Mouse (Mus musculus): ENCODE data around the gene Abhd5. TPM values are rescaled to one million over a fixed set of nuclear protein-coding genes. Genes with fewer than 3 reads are reported as not detected.

The Abhd5 gene
- total and polyA plus RNA-seq, 3 experiments: 6.0 to 12.2 (median 8.8) TPM

DNA sequence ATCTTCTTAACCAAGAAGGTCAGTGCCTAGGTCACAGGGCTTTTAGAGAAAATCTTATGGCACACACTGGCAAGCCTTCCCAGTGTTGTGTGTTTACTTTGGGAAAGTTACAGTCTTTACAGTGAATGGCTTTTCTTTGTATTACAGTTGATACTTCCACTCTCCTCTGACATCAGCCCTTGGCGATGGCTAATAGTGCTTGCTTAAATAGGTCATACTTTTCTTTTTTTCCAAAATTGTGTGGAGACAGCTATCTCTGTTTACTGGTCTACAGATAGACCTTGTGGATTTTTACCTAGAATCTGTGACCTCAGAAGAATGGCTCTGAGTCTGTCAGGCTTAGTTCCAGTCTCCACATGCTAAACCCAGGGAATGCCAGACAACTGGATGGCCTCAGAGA lies 6.2 kb downstream of the Abhd5 start:
- in situ Hi-C loops (cut with MboI; ENCODE audit: low pct_ligation_motif_present, low pct_unique_long_range_greater_than_20kb, low sequenced_read_pairs) (no loop called here), dilution Hi-C loops (cut with MboI; ENCODE audit: extremely low pct_ligation_motif_present, extremely low pct_unique_long_range_greater_than_20kb, low sequenced_read_pairs) (no loop called here)
- H3K4me3 ChIP-seq (replicated peaks in 1 of 3; ENCODE audit: low read depth in 2 of 3, low read length in 2 of 3, poor library complexity in 1 of 3): no peak overlapping the region
- H3K9ac ChIP-seq (ENCODE audit: insufficient read depth, low read depth): no peak overlapping the region
- no peaks in the 10 kb centered on the region for H3K36me3 ChIP-seq (replicated peaks in 1 of 2; ENCODE audit: control insufficient read depth in 1 of 2, insufficient read depth in 1 of 2, low read length in 1 of 2)
- peaks cover 0 to 5% of the 10 kb centered on the region in 2 experiments; a peak in 1 of 4 replicates for H3K4me1 ChIP-seq (ENCODE audit: control insufficient read depth in 1 of 2, insufficient read depth in 2 of 2)
- H3K4me2 ChIP-seq (ENCODE audit: insufficient read depth, low read depth, poor library complexity, severe bottlenecking): no peak overlapping the region
- no peaks in the 10 kb centered on the region for H3K79me2 ChIP-seq (replicated peaks; ENCODE audit: control insufficient read depth, extremely low read depth, insufficient read depth, poor library complexity, severe bottlenecking)
- no peaks in the 10 kb centered on the region for H3K9me3 ChIP-seq (replicated peaks; ENCODE audit: low read length)
- no peak for DNase-seq (ENCODE audit: extremely low read depth)
- TF ChIP-seq MXI1 (IDR thresholded peaks at IDR 0.05; ENCODE audit: low read depth, low read length) (no peak), NRF1 (IDR thresholded peaks at IDR 0.05; ENCODE audit: low read depth, low read length) (no peak), ZC3H11A (IDR thresholded peaks at IDR 0.05; ENCODE audit: low read depth, low read length) (no peak), UBTF (IDR thresholded peaks at IDR 0.05; ENCODE audit: low read depth, low read length) (no peak)
- peaks cover 2% of the 10 kb centered on the region for H3K27me3 ChIP-seq (replicated peaks)
- H3K27ac ChIP-seq (ENCODE audit: insufficient read depth, low read depth): no peak overlapping the region

- Histone ChIP-seq H3K27me3 (replicated peaks) (no peaks in the 10 kb centered on the region), H3K36me3 (replicated peaks in 1 of 2; ENCODE audit: control insufficient read depth in 1 of 2, insufficient read depth in 1 of 2, low read length in 1 of 2) (peaks cover 0 to 7% of the 10 kb centered on the region in 2 experiments), H3K9ac (ENCODE audit: insufficient read depth, low read depth) (no peak overlapping the region), H3K9me3 (replicated peaks; ENCODE audit: low read length) (no peaks in the 10 kb centered on the region), H3K4me1 (ENCODE audit: control insufficient read depth in 1 of 2, insufficient read depth in 2 of 2) (peaks cover 0 to 9% of the 10 kb centered on the region in 2 experiments; a peak in 2 of 4 replicates), H3K4me2 (ENCODE audit: insufficient read depth, low read depth, poor library complexity, severe bottlenecking) (no peak overlapping the region), H3K79me2 (replicated peaks; ENCODE audit: control insufficient read depth, extremely low read depth, insufficient read depth, poor library complexity, severe bottlenecking) (no peaks in the 10 kb centered on the region), H3K4me3 (replicated peaks in 1 of 3; ENCODE audit: low read depth in 2 of 3, low read length in 2 of 3, poor library complexity in 1 of 3) (no peak overlapping the region), H3K27ac (ENCODE audit: insufficient read depth, low read depth) (no peak overlapping the region)
- DNase-seq (ENCODE audit: extremely low read depth): no peak
- TF ChIP-seq HCFC1 (IDR thresholded peaks at IDR 0.05; ENCODE audit: low read depth, low read length): no peak
- TF ChIP-seq MAFK (IDR thresholded peaks at IDR 0.05; ENCODE audit: insufficient replicate concordance, low read length): no peak
- no peak for TF ChIP-seq GABPA (IDR thresholded peaks at IDR 0.05; ENCODE audit: insufficient replicate concordance, low read depth, low read length)
- no peak for TF ChIP-seq TCF12 (IDR thresholded peaks at IDR 0.05; ENCODE audit: low read depth, low read length)
- no peak for TF ChIP-seq ZNF384 (IDR thresholded peaks at IDR 0.05; ENCODE audit: low read depth, low read length)
- no peak for TF ChIP-seq NRF1 (IDR thresholded peaks at IDR 0.05; ENCODE audit: low read depth, low read length)
- TF ChIP-seq CHD1 (IDR thresholded peaks at IDR 0.05; ENCODE audit: low read depth, low read length): no peak
- TF ChIP-seq MAZ (IDR thresholded peaks at IDR 0.05; ENCODE audit: low read depth, low read length): no peak
- no peak for TF ChIP-seq MEF2A (IDR thresholded peaks at IDR 0.05; ENCODE audit: borderline replicate concordance, low read depth, low read length)
- in situ Hi-C loops (cut with MboI; ENCODE audit: low pct_ligation_motif_present, low pct_unique_long_range_greater_than_20kb, low sequenced_read_pairs): no loop called here
- dilution Hi-C loops (cut with MboI; ENCODE audit: extremely low pct_ligation_motif_present, extremely low pct_unique_long_range_greater_than_20kb, low sequenced_read_pairs): no loop called here
Observed at GRCm38 (mm10) chr9:122364171-122364570, 12.8 kb downstream of the Abhd5 start.

- H3K9ac ChIP-seq (ENCODE audit: insufficient read depth, low read depth): no peak overlapping the region
- H3K36me3 ChIP-seq (replicated peaks in 1 of 2; ENCODE audit: control insufficient read depth in 1 of 2, insufficient read depth in 1 of 2, low read length in 1 of 2): peaks cover 0 to 8% of the 10 kb centered on the region in 2 experiments
- H3K4me1 ChIP-seq (ENCODE audit: control insufficient read depth in 1 of 2, insufficient read depth in 2 of 2): peaks cover 4 to 30% of the 10 kb centered on the region in 2 experiments; a peak in 3 of 4 replicates
- H3K27me3 ChIP-seq (replicated peaks): no peaks in the 10 kb centered on the region
- H3K79me2 ChIP-seq (replicated peaks; ENCODE audit: control insufficient read depth, extremely low read depth, insufficient read depth, poor library complexity, severe bottlenecking): no peaks in the 10 kb centered on the region
- no peak overlapping the region for H3K4me2 ChIP-seq (ENCODE audit: insufficient read depth, low read depth, poor library complexity, severe bottlenecking)
- dilution Hi-C loops (cut with MboI; ENCODE audit: extremely low pct_ligation_motif_present, extremely low pct_unique_long_range_greater_than_20kb, low sequenced_read_pairs): no loop called here
- H3K4me3 ChIP-seq (replicated peaks in 1 of 3; ENCODE audit: low read depth in 2 of 3, low read length in 2 of 3, poor library complexity in 1 of 3): no peak overlapping the region
- no peaks in the 10 kb centered on the region for H3K9me3 ChIP-seq (replicated peaks; ENCODE audit: low read length)
- H3K27ac ChIP-seq (ENCODE audit: insufficient read depth, low read depth): no peak overlapping the region
- in situ Hi-C loops (cut with MboI; ENCODE audit: low pct_ligation_motif_present, low pct_unique_long_range_greater_than_20kb, low sequenced_read_pairs): no loop called here
- TF ChIP-seq ZMIZ1 (IDR thresholded peaks at IDR 0.05; ENCODE audit: low read depth, low read length) (no peak), KAT2A (IDR thresholded peaks at IDR 0.05; ENCODE audit: insufficient replicate concordance, low read length) (no peak), IRF4 (IDR thresholded peaks at IDR 0.05; ENCODE audit: low read depth, low read length) (peak; percentile 35; the same call in 1 of the 2 replicates), USF1 (IDR thresholded peaks at IDR 0.05; ENCODE audit: low read depth, low read length) (no peak), MYC (IDR thresholded peaks at IDR 0.05; ENCODE audit: low read depth, low read length) (no peak)
- peak; percentile 14 for DNase-seq (ENCODE audit: extremely low read depth)
Observed at GRCm38 (mm10) chr9:122370292-122370794, 18.9 kb downstream of the Abhd5 start.
